Mouse (Mus musculus) kidney, embryonic 16.5 days (tissue): ENCODE data around the gene Tmem269. TPM values are rescaled to one million over a fixed set of nuclear protein-coding genes. Genes with fewer than 3 reads are reported as not detected.

Experiments
- ATAC-seq: fragments of 200-750 bp; cut with Nextera tagmentation; 2 replicates; pipeline ENCODE4 v1.8.0; 2017; ENCODE audit warnings: moderate TSS enrichment; ENCODE audit not compliant: low FRiP score, low TSS enrichment
- H3K27ac ChIP-seq: fragments of 300-500 bp; sonication (generic); 2 replicates; pipeline ENCODE4 v1.5.1; 2014; ENCODE audit warnings: low read length
- H3K27me3 ChIP-seq: fragments of 300-500 bp; sonication (generic); 2 replicates; pipeline ENCODE4 v1.6.1; 2014; ENCODE audit warnings: low read length, control low read depth, mixed read lengths; ENCODE audit not compliant: insufficient read depth
- H3K36me3 ChIP-seq: fragments of 300-500 bp; sonication (generic); 2 replicates; pipeline ENCODE4 v1.6.1; 2014; ENCODE audit warnings: low read length, control low read depth, mixed read lengths; ENCODE audit not compliant: insufficient read depth
- H3K4me1 ChIP-seq: fragments of 300-500 bp; sonication (generic); 2 replicates; pipeline ENCODE4 v1.6.1; 2014; ENCODE audit warnings: low read length, control low read depth, mixed read lengths; ENCODE audit not compliant: insufficient read depth
- H3K4me2 ChIP-seq: fragments of 300-500 bp; sonication (generic); replicated peaks from 2 replicates; pipeline ENCODE4 v1.6.1; 2014; ENCODE audit warnings: low read depth, low read length
- H3K4me3 ChIP-seq: fragments of 300-500 bp; sonication (generic); 2 replicates; pipeline ENCODE4 v1.5.1; 2014; ENCODE audit warnings: mild to moderate bottlenecking, low read length
- H3K9ac ChIP-seq: fragments of 300-500 bp; sonication (generic); replicated peaks from 2 replicates; pipeline ENCODE4 v1.6.1; 2014; ENCODE audit warnings: low read length
- H3K9me3 ChIP-seq: fragments of 300-500 bp; sonication (generic); 2 replicates; pipeline ENCODE4 v1.6.1; 2016; ENCODE audit warnings: low read length, control low read depth
- WGBS: fragments of 180-500 bp; shearing (Covaris S2); extraction: QIAGEN DNeasy Blood & Tissue Kit; methylation state at CpG from one replicate; pipeline ENCODE4 v1.1.7; 2014; 5-methylcytosine and 5-hydroxymethylcytosine counted together
- polyA plus RNA-seq: library from polyadenylated mRNA; unstranded; fragments of >200 nt; fragmentation: Nextera tagmentation; extraction: Ambion mirVana; gene quantifications from 2 replicates; pipeline ENCODE4 v1.2.1, GENCODE M21; 2015

Gene Tmem269
- polyA plus RNA-seq, 1 experiment from 2014 or later: not detected

GRCm38 (mm10) chr4:119188060-119188785, 29.8 kb downstream of the Tmem269 start:
- no peaks in the 10 kb centered on the region for H3K9me3 ChIP-seq
- no peaks in the 10 kb centered on the region for H3K36me3 ChIP-seq
- no peak overlapping the region for H3K9ac ChIP-seq
- no peaks in the 10 kb centered on the region for H3K27me3 ChIP-seq
- H3K4me2 ChIP-seq: no peak overlapping the region
- H3K27ac ChIP-seq: no peak overlapping the region
- no peak for ATAC-seq
- WGBS: 53% methylated on average over 11 of the region's 11 CpGs
- no peaks in the 10 kb centered on the region for H3K4me1 ChIP-seq
- no peak overlapping the region for H3K4me3 ChIP-seq

GRCm38 (mm10) chr4:119185771-119186170, 32.2 kb downstream of the Tmem269 start:
- Histone ChIP-seq H3K36me3 (no peaks in the 10 kb centered on the region), H3K27ac (no peak overlapping the region), H3K4me1 (no peaks in the 10 kb centered on the region), H3K9me3 (no peaks in the 10 kb centered on the region), H3K9ac (no peak overlapping the region), H3K27me3 (no peaks in the 10 kb centered on the region), H3K4me3 (no peak overlapping the region), H3K4me2 (no peak overlapping the region)
- WGBS: 81% methylated on average over 4 of the region's 4 CpGs
- ATAC-seq: no peak

- ATAC-seq: no peak
- Histone ChIP-seq H3K4me1 (0 out of 2 replicates have a peak, but pooled peaks cover under 1% of the 10 kb centered on the region), H3K9me3 (no peaks in the 10 kb centered on the region), H3K4me2 (no peak overlapping the region), H3K27me3 (no peaks in the 10 kb centered on the region), H3K9ac (no peak overlapping the region), H3K36me3 (no peaks in the 10 kb centered on the region), H3K27ac (no peak overlapping the region), H3K4me3 (no peak overlapping the region)
- 61% methylated on average over 1 of the region's 1 CpGs for WGBS
These were observed 34.5 kb downstream of the Tmem269 start for GRCm38 (mm10) chr4:119183525-119183924.

- no peak overlapping the region for H3K4me2 ChIP-seq
- H3K4me3 ChIP-seq: no peak overlapping the region
- H3K4me1 ChIP-seq: 0 out of 2 replicates have a peak, but pooled peaks cover 7% of the 10 kb centered on the region
- no peak overlapping the region for H3K27ac ChIP-seq
- H3K36me3 ChIP-seq: no peaks in the 10 kb centered on the region
- ATAC-seq: no peak
- 79% methylated on average over 9 of the region's 9 CpGs for WGBS
- H3K9me3 ChIP-seq: no peaks in the 10 kb centered on the region
- H3K9ac ChIP-seq: no peak overlapping the region
- no peaks in the 10 kb centered on the region for H3K27me3 ChIP-seq
These were observed 36.6 kb downstream of the Tmem269 start for GRCm38 (mm10) chr4:119181456-119181855.

- 0 out of 2 replicates have a peak, but pooled peaks cover 7% of the 10 kb centered on the region for H3K4me1 ChIP-seq
- no peak overlapping the region for H3K4me3 ChIP-seq
- no peaks in the 10 kb centered on the region for H3K36me3 ChIP-seq
- no peaks in the 10 kb centered on the region for H3K9me3 ChIP-seq
- H3K27me3 ChIP-seq: no peaks in the 10 kb centered on the region
- ATAC-seq: no peak
- no peak overlapping the region for H3K9ac ChIP-seq
- H3K4me2 ChIP-seq: no peak overlapping the region
- no peak overlapping the region for H3K27ac ChIP-seq
- WGBS: 56% methylated on average over 4 of the region's 4 CpGs
These were observed 37.8 kb downstream of the Tmem269 start for GRCm38 (mm10) chr4:119180133-119180707.

GRCm38 (mm10) chr4:119178331-119178730, 39.7 kb downstream of the Tmem269 start:
- Histone ChIP-seq H3K9ac (no peak overlapping the region; the same call in 1 of the 2 replicates), H3K4me2 (no peak overlapping the region), H3K36me3 (no peaks in the 10 kb centered on the region), H3K27me3 (no peaks in the 10 kb centered on the region), H3K9me3 (no peaks in the 10 kb centered on the region), H3K4me3 (no peak overlapping the region), H3K27ac (no peak overlapping the region), H3K4me1 (0 out of 2 replicates have a peak, but pooled peaks cover 7% of the 10 kb centered on the region)
- no peak for ATAC-seq
- WGBS: 33% methylated on average over 18 of the region's 18 CpGs

- Histone ChIP-seq H3K4me2 (no peak overlapping the region), H3K9me3 (no peaks in the 10 kb centered on the region), H3K36me3 (no peaks in the 10 kb centered on the region), H3K4me1 (peaks cover 12% of the 10 kb centered on the region), H3K27ac (no peak overlapping the region), H3K9ac (no peak overlapping the region), H3K4me3 (no peak overlapping the region), H3K27me3 (no peaks in the 10 kb centered on the region)
- no peak for ATAC-seq
- WGBS: 81% methylated on average over 5 of the region's 5 CpGs
These were observed 40.3 kb downstream of the Tmem269 start for GRCm38 (mm10) chr4:119177702-119178101.

GRCm38 (mm10) chr4:119173851-119174453, 44.1 kb downstream of the Tmem269 start, which contains the start of gene Zfp691:
TSS of gene Zfp691 (minus strand) at chr4:119174195.
- peak within 1 kb of the TSS; percentile 77 for H3K4me2 ChIP-seq
- no peaks in the 10 kb centered on the region for H3K27me3 ChIP-seq
- WGBS: under 1% methylated on average over 40 of the region's 40 CpGs
- peaks cover 15% of the 10 kb centered on the region for H3K4me1 ChIP-seq
- H3K4me3 ChIP-seq: peak within 1 kb of the TSS; percentile 80
- H3K36me3 ChIP-seq: peaks cover 16% of the 10 kb centered on the region
- H3K27ac ChIP-seq: peak within 1 kb of the TSS; percentile 5; the same call in 1 of the 2 replicates
- no peaks in the 10 kb centered on the region for H3K9me3 ChIP-seq
- H3K9ac ChIP-seq: peak within 1 kb of the TSS; percentile 85
- peak; percentile 100 for ATAC-seq

- H3K27me3 ChIP-seq: no peaks in the 10 kb centered on the region
- no peaks in the 10 kb centered on the region for H3K9me3 ChIP-seq
- H3K9ac ChIP-seq: peak overlapping the region; percentile 85
- 32% methylated on average over 18 of the region's 18 CpGs for WGBS
- peaks cover 18% of the 10 kb centered on the region for H3K36me3 ChIP-seq
- H3K27ac ChIP-seq: peak overlapping the region; percentile 5; the same call in 1 of the 2 replicates
- no peak for ATAC-seq
- H3K4me1 ChIP-seq: peaks cover 10% of the 10 kb centered on the region
- H3K4me2 ChIP-seq: peak overlapping the region; percentile 77
- H3K4me3 ChIP-seq: peak overlapping the region; percentile 80
These were observed 44.9 kb downstream of the Tmem269 start for GRCm38 (mm10) chr4:119172919-119173650.
